Mouse (Mus musculus): ENCODE results near the gene Gm10277. TPM values are rescaled to one million over a fixed set of nuclear protein-coding genes. Genes with fewer than 3 reads are reported as not detected.
A peak's percentile ranks its signal among the peaks of the same experiment; 100 is the strongest.
"Not testable (repeated sequence)": the region's sequence is repeated elsewhere in the genome, so short reads cannot be mapped to it uniquely, and the experiment has no call there.

Gene Gm10277
- total RNA-seq, 2 experiments from 2014 or later = not detected

GRCm38 (mm10) chr11:77777436-77777835, 10.1 kb downstream of the Gm10277 start:
- no peak for ATAC-seq (replicated peaks; ENCODE audit: low FRiP score, poor library complexity, severe bottlenecking)

GRCm38 (mm10) chr11:77775701-77776400, 11.7 kb downstream of the Gm10277 start:
- no peak for ATAC-seq (replicated peaks; ENCODE audit: low FRiP score, poor library complexity, severe bottlenecking)

DNA sequence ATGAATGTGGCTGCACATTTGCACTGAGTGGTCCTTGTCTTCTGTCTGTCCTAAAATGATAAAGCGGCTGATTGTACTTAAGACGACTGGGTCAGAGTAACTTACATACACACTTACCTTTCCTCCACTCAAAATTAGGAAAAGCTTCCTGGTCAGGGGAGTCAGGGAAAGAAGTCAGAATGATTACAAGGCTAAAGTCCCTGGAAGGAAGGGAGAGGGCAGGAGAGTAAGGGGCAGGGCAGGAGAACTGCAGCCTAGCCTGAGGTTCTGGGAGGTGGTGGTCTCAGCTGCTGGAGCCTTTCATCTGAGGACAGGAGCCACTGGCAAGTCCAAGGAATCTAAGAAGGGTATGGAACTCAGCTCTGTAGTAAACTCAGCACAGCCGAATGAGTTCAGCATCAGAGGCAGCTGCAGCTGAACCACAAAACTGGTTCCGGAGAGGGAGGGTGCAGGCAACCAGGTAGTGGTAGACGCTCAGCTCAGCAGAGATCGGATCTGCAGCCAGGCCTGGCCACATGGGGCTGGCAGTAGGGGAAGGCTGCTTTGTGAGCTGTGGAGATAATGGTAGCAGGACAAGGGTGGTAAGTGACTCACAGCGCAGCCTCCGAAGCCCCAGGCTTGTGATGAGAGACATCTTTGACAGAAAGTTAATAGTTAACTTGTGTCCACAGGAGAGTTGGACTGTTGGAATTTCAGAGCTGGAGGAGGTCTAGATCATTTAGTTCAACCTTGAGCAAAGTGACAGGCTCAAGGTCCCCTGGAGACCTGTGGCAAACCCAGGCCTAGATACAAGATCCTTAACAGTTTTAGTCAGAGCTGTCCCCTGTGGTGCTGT, 15.5 kb downstream of the Gm10277 start:
- peak; percentile 61 for ATAC-seq (replicated peaks; ENCODE audit: low FRiP score, poor library complexity, severe bottlenecking)

GRCm38 (mm10) chr11:77770346-77770745, 17.2 kb downstream of the Gm10277 start:
- 0 out of 2 replicates have a peak, but pooled peaks have one; percentile 9 for ATAC-seq (replicated peaks; ENCODE audit: low FRiP score, poor library complexity, severe bottlenecking)

- no peak for ATAC-seq (replicated peaks; ENCODE audit: low FRiP score, poor library complexity, severe bottlenecking)
These were observed 18.1 kb downstream of the Gm10277 start for GRCm38 (mm10) chr11:77769496-77769895.

GRCm38 (mm10) chr11:77766351-77767001, 21.1 kb downstream of the Gm10277 start:
- peak; percentile 65 for ATAC-seq (replicated peaks; ENCODE audit: low FRiP score, poor library complexity, severe bottlenecking)

- ATAC-seq (replicated peaks; ENCODE audit: low FRiP score, poor library complexity, severe bottlenecking) = no peak
These were observed 22.1 kb downstream of the Gm10277 start for GRCm38 (mm10) chr11:77765459-77765777.

DNA sequence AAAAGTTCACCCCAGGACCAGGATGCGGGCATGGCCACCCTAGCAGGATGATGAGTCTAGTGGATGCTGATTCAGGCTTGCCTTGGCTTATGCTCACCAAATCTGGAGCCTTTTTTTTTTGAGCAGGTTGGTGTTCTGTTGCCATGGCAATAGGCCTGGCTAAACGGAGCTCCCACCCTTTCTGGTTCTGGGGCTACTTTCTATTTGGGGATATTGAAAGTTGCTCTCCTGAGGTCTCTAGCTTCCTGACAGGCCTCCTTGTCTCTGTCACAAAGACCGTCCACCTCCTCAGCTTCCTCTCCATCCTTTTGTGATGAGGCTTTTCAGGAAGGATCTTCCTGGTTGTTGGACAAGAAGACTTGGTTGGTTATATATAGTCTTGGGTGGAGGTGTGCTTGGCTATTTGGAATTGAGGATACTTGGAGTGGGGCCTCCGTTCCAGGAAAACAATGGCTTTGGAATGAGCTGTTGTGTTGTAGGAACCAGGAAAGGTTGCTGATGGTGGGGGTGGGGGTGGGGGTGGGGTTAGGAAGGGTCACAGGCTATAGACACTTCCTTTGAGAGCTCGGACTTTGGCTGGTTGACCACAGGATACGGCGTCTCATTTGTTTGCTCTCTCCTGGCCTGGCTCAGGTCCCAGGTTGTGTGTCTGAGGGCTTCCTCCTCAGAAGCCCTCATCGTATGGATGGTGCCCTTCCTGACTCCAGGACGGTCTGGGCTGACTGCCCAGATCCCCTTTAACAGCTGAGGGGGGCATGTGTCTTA, 22.7 kb downstream of the Gm10277 start:
- ATAC-seq (replicated peaks; ENCODE audit: low FRiP score, poor library complexity, severe bottlenecking) = no peak

DNA sequence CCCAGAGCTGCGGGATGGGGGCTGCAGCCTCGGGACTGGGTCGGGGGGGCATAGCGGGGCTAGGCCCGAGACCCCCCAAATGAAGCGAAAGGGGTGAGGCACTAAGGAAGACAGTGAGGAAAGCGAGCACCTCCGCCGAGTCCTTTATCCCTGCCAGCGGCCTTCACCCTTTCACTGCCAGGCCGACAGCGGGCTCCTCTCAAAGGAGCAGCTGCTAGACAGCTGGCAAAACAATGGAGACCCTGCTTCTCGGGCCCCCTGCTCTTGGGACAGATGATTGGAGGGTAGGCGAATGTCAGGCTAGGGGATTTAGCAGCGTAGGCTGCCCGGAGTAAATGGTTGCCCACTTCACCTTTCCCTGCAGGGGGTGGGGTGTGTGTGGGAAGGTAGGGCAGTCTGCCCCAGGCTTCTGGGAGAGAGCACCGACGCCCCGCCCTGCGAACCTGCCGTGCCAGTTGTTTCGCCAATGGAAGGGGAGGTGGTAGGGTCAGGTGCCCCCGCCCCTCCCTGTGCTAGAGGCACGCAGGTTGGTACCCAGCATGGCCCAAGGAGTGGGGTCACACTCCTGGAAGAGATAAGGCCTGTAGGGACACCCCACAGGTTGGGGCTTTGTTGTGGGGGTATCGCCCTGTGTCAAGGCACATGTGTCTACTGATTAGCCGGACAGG, 23.7 kb downstream of the Gm10277 start:
- peak; percentile 61 for ATAC-seq (replicated peaks; ENCODE audit: low FRiP score, poor library complexity, severe bottlenecking)

GRCm38 (mm10) chr11:77762783-77763672, 24.5 kb downstream of the Gm10277 start, which contains the start of gene Myo18a:
TSS of gene Myo18a (plus strand) at chr11:77763246.
- peak; percentile 58 for ATAC-seq (replicated peaks; ENCODE audit: low FRiP score, poor library complexity, severe bottlenecking)

DNA sequence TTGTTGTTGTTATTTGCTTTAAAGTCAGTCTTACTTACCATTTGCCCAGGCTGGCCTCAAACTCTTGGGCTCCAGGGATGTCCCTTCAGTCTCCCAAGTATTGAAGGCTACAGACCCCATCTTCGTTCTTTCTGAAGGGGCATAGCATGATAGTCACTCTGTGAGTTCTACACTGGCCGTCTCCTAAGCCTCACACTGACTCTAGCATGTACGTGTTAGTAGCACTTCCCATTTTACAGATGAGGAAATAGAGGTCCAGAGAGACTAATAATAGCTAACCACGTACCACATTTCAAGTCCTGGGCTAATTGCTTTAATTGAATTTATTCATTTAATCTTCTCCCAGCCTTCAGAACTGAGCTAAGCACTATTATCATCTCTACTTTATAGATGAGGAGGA, 27.5 kb downstream of the Gm10277 start:
- ATAC-seq (replicated peaks; ENCODE audit: low FRiP score, poor library complexity, severe bottlenecking) = no peak

DNA sequence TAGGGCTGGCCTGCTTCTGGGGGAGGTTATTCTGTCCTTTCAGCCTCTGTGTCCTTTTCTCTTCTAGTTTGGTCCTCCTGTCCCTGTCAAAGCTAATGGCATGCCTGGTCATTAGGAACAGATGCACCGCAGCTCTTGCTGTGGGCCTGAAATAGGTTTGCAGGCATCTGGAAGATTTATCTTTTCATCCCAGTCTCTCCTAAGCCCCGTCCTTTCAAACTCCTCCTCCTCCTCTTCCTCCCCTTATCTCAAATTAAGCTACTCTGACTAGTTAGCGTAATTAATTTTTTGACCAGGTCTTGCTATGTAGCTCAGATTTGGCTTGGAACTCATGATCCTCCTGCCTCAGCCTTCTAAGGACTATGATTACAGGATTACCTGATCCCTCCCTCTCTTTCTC, 34.1 kb downstream of the Gm10277 start:
- ATAC-seq (replicated peaks; ENCODE audit: low FRiP score, poor library complexity, severe bottlenecking) = peak; percentile 76

DNA sequence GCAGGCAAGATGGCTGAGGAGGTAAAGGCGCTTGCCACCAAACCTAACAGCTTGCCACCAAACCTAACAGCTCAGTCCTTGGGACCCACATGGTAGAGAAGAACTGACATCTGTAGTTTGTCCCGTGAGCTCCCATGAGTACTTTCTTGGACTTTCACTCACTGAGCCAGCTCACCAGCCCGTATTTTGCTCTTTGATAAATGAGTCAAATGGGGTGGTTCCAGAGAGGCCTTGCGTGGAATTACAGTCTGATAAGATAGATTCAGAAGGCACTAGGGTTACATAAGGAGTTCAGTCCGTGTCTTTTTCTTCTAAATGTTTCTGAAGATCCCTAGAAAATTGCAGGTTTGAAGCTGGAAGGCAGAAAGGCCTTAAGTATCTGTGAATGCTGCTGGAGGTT, 35.0 kb downstream of the Gm10277 start:
- ATAC-seq (replicated peaks; ENCODE audit: low FRiP score, poor library complexity, severe bottlenecking) = peak; percentile 75

- ATAC-seq (replicated peaks; ENCODE audit: low FRiP score, poor library complexity, severe bottlenecking) = no peak
These were observed 38.6 kb downstream of the Gm10277 start for GRCm38 (mm10) chr11:77748996-77749395.

GRCm38 (mm10) chr11:77747103-77747502, 40.4 kb downstream of the Gm10277 start:
- ATAC-seq (replicated peaks; ENCODE audit: low FRiP score, poor library complexity, severe bottlenecking) = not testable (repeated sequence)

DNA sequence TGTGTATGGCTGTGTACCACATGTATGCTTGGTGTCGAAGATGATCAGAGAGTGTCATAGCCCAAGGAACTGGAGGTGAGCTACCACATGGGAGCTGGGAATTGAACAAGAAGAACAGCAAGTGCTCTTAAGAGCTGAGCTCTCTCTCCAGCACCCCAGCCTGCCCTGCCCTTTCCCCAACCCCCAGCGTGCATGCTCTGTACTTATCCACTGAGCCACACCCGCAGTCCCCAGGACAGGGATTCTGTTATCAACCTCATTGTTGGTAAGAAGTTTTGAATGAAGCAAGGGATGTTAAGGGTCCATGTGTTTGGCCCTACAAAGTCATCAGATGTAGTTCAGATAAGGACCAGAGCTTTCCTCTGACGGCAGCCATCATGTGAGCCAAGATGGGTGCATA, 40.9 kb downstream of the Gm10277 start:
- no peak for ATAC-seq (replicated peaks; ENCODE audit: low FRiP score, poor library complexity, severe bottlenecking)

DNA sequence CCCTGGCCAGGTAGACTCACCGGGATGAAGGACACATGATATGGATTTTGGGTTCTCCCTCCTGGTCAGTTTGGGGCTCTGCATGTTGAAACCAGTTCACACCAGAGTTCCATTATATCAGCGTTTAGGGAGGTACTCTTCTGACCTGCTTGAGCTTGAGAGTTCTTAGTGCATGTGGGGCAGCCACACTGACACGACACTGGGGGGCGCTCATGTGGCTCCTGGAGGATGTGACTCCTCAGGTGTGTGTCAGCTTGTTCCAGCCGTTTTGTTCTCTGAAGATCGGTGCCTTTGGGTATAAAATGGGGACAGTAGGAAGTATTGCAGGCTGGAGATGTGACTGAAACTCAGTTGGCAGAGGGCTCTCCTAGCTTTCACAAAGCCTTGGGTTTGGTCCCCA, 43.6 kb downstream of the Gm10277 start:
- ATAC-seq (replicated peaks; ENCODE audit: low FRiP score, poor library complexity, severe bottlenecking) = 0 out of 2 replicates have a peak, but pooled peaks have one; percentile 52

DNA sequence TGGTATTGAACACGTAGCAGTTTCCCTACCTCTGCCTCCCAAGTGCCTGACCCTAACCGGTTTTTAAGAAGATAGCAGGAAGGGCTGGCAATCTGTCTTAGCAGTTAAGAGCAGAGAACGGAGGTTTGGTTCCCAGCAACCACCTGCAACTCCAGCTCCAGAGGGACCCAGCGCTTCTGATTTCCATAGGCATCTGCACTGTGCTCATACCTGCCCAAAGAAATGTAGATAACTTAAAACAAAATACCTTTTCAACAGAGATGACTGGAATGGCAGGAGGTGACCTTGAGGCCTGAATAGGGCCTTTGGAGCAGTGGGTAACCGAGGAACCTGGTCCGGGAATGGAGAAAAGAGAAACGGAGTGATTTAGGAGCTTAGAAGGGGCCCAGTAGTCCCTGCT, 49.0 kb downstream of the Gm10277 start:
- ATAC-seq (replicated peaks; ENCODE audit: low FRiP score, poor library complexity, severe bottlenecking) = no peak

Data from erythroblast, adult 5-6 weeks (primary cell).